Mouse (Mus musculus): ENCODE measurements around the gene Pym1. TPM values are rescaled to one million over a fixed set of nuclear protein-coding genes. Genes with fewer than 3 reads are reported as not detected.
A peak's percentile ranks its signal among the peaks of the same experiment; 100 is the strongest.

Gene Pym1
- total RNA-seq, 2 experiments from 2014 or later: 34.3 to 34.6 TPM

DNA sequence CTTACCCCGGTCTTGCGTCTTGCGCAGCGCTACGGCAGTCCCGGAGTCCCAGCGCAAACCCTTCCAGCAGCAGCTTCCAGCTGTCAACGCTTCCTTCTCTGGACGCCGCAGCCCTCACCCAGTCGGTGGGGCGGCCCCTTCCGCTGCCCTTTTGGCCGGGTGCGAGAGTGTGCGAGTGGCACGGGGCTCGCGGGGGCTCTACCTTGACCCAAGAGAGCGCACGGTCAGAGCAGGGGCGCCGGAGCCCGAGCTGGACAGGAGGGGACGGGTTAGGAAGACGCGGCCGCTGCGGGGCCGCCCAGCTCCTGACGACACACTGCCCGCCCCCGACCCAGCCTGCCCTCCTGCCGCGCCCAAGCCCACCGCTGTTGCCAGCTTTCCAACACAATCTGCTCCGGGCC, 3.9 kb upstream of the Pym1 start:
- intact Hi-C loops (cut with DNase I): loop anchor here (5.0 to 10.0 kb wide), 3 partner anchors 36 to 231 kb away; partner anchors contain the start of genes Cdk2 and Gdf11

DNA sequence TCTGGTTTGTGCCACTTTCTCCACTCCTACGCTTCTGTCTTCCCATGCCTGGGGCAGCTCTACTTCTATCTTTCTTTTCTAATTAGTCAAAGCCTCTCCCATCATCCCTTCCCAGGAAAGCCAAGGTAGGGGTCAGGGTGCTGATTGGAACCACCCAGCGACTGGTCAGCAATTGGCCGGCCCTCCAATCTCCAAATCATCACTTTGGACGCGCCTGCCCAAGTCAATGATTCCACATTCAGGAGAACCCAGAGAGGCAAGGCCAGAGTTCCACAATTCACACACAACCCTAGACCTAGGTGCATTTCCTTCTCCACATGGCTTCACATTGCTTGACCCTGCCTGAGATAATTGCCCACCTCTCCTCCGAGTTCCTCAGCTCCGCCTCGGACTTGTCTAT, 3.5 kb upstream of the Pym1 start:
- intact Hi-C loops (cut with DNase I): loop anchor here (5.0 to 10.0 kb wide), 3 partner anchors 37 to 231 kb away; partner anchors contain the start of genes Cdk2 and Gdf11
- DNase-seq (ENCODE audit: extremely low spot score in 1 of 2, low spot score in 2 of 2): no peak

More for the DNA sequence above, 3.9 kb upstream of the Pym1 start:
- peak; percentile 23 to 66 for DNase-seq (ENCODE audit: extremely low spot score in 1 of 2, low spot score in 2 of 2)

DNA sequence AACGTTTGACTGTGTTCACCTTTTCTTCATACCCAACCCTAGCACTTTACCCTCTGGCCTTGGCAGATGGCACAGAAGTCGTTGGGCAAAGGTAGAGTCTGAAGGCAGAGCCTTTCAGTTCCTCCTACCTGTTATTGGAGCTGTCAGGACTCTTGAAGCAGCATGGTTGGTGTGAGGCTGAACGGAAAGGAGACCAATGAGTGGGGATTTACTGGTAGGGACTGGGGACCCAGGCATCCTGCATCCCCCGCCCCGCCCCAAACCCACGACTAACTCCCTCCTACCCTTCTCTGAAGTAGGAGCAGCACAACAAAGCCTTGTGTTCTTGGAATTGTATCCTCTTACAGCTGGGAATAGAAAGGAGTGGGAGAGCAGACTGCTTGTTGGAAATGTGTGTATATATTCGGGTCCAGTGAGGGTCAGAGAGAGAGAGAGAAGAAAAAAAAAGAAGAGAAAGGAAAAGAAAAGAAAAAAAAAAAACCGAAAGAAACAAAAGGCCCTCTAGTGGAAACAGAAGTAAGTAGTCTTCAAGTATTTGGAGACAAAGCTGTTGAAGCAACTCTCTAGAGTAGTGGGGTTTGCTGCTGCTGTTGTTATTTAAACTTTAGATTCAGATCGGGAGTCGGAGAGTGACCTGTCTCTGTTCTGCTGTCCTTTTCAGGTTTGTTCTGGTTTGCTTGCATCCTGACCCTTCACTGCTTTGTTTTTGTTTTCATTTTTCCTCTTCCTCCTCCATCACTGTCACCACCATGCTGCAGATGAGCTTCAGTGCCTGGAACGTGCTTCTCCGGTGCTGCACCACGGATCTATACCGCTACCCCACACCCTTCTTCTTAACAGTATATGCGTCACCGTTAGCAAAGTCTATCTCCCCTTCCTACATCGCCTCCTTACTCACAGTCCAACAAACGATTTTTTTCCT, 2.7 kb upstream of the Pym1 start, which contains the start of gene Dgka:
TSS of gene Dgka (minus strand) at position 176 of the 922 bp plus-strand sequence.
- intact Hi-C loops (cut with DNase I): loop anchor here (5.0 to 10.0 kb wide), 3 partner anchors 38 to 230 kb away; partner anchors contain the start of genes Cdk2 and Gdf11
- no peak for DNase-seq (ENCODE audit: extremely low spot score in 1 of 2, low spot score in 2 of 2)

DNA sequence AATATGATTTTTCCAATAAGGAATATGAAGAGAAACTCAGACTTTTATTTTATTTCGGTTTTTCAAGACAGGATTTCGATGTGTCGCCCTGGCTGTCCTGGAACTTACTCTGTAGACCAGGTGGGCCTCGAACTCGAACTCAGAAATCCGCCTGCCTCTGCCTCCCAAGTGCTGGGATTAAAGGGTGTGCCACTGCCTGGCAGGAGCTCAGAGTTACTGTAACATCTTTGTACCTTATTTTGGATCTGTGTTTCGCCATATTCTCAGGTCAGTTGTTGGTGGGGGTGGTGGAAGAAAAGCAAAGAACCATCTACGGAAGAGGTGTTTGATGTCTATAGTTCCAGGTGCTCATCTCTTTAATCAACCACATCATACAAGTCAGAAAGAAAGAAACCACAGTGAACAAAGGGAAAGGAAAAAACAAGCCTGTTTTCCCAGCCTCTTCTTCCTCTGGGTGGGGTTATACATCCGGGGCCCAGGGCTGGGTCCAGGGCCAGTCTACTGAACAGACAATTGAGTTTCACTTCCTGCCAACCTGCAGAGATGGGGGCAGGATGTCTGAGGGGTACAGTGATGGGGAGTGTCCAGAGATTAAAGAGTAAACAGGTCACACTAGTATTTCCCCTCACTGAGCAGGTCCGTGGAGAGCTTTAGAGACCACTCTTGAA, 1.6 kb upstream of the Pym1 start:
- no peak for DNase-seq (ENCODE audit: extremely low spot score in 1 of 2, low spot score in 2 of 2)
- intact Hi-C loops (cut with DNase I): loop anchor here (10.0 kb wide), 2 partner anchors 149 to 229 kb away; partner anchors contain the start of gene Gdf11

DNA sequence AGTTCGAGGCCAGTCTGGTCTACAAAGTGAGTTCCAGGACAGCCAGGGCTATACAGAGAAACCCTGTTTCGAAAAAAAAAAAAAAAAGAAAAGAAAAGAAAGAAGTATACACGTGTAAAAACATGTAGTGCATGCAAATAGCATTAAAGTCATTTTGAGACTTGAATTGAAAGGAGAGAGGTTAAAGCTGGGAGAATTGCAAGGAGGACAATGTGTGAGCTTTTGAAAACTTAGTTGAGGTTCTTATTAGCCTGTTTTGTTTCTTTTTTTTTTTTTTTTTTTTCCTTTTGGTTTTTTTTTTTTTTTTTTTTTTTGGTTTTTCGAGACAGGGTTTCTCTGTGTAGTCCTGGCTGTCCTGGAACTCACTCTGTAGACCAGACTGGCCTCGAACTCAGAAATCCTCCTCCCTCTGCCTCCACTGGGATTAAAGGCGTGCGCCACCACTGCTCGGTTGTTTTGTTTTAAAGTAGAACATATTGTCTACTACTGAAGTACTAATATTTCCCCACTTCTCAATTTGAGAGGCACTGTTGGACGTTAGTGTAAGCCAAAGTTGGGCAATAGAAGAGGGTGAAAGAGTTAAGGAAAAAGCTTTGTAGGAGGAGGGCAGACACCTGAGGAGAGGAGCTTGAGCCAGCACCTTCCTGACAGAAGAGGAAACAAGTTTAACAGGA, 580 bp upstream of the Pym1 start:
- intact Hi-C loops (cut with DNase I): loop anchor here (10.0 kb wide), 2 partner anchors 148 to 228 kb away; partner anchors contain the start of gene Gdf11
- no peak for DNase-seq (ENCODE audit: extremely low spot score in 1 of 2, low spot score in 2 of 2)

DNA sequence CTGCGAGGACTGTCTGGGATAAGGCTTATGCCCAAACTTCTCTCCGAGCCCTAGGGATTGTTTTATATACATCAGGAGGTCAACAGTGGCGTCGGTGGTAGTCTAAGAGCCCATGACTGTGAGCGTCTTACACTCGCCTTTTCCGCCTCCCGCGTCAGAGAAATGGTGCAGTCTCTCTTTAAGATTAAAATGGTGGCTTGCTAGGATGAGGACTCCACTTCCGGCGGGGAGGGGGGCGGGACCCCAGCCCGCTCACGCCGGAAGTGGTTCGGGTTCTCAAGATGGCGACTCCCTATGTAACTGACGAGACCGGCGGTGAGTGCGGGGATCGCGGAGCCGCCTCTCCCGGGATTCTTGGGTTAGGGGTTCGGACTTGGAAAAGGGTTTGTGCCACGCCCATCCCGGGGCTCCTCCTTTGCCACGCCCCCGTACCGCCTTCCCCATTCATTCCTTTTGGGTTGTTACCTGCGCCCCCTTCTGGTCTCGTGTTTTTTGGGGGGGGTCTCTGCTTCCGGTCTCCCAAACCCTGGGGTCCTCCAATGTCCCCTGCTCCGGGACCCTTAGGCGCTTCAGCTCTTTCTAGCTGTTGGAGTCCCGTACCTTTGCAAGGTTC, 669 bp downstream of the Pym1 start:
- intact Hi-C loops (cut with DNase I): loop anchor here (10.0 kb wide), 2 partner anchors 146 to 226 kb away; partner anchors contain the start of gene Gdf11

DNA sequence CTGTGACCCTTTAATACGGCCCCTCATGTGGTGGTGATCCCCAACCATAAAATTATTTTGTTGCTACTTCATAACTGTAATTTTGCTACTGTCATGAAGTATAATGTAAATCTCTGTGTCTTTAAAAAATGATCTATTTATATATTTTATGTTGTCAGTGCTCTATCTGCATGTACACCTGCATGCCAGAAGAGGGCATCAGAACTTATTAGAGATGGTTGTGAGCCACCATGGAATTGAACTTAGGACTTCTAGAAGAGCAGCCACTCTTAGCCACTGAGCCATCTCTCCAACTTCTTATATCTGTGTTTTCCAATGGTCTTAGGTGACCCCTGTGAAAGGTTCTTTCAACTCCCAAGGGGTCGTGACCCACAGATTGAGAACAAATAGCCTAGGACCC, 25.2 kb downstream of the Pym1 start:
- intact Hi-C loops (cut with DNase I): no loop called here
- DNase-seq (ENCODE audit: extremely low spot score in 1 of 2, low spot score in 2 of 2): no peak

More for the DNA sequence above, 669 bp downstream of the Pym1 start:
- DNase-seq (ENCODE audit: extremely low spot score in 1 of 2, low spot score in 2 of 2): peak; percentile 71 to 84

DNA sequence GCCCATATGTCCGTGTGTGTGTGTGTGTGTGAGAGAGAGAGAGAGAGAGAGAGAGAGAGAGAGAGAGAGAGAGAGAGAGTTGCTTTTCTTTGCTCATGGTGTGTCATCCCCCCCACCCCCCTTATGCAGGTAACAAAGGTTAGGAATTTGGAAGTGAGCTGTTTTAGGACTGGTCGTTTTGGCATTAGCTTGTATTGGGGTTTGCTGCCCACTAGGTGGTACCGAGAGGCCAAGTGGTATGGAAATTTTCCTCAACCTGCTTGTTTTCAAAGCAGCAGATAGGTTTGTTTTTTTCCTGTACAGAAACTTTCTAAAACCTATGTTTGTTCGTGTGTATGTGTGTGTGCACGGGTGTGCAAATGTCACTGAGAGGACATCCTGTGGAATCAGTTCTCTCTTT, 26.0 kb downstream of the Pym1 start:
- DNase-seq (ENCODE audit: extremely low spot score in 1 of 2, low spot score in 2 of 2): no peak
- intact Hi-C loops (cut with DNase I): no loop called here

DNA sequence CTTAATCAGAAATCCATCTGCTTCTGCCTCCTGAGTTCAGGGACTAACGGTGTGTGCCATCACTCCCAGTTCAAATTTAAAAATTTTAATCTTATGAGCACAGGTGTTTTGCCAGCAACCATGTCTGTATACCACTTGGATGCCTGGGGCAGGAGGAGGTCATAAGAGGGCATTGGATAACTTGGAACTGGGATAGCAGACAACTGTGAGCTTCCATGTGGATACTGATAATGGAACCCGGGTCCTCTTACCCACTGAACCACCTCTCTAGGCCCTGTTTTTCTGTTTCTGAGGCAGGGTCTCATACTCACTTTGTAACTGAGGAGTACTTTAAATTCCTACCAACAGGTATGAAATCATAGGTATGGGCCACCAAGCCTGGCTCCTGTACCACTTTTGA, 30.8 kb downstream of the Pym1 start:
- DNase-seq (ENCODE audit: extremely low spot score in 1 of 2, low spot score in 2 of 2): no peak
- intact Hi-C loops (cut with DNase I): no loop called here

DNA sequence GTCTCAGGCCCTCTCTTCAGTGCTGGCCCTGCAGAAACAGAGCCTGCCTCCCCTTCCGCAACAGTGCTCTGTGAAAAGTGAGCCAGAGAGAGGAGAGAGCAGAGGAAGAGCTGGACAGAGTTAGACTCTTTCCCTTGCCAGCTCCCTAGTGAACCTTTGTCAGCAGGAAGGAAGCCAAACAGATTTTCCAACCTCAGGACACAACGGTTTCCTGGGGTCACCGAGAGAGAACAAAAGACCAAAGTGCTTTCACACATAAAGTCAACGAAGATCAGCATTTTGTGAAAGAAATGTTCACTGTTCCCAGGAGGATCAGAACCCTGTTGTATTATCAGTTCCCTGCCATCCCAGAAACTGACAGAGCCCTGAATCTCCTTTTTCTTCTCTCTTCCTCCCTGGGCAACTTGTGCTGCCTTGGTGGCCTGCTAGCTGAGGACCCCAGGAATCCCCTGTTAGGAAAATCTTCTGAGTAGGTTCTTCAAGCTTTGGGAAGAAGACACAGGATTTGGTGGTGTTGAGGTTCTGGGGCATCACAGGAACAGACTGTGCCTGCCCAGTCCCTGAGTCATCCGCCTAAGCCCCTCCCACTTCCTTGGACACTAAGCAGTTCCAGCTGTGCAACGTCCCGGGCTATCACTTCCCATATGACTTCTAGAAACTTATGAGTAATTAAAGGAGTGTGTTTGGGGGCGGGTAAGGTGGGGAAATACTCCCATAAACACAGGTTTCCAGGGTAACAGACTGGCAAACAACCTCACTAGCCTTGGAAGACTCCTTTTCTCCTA, 31.5 kb downstream of the Pym1 start:
- peak in 1 of 2 experiments; percentile 84 for DNase-seq (ENCODE audit: extremely low spot score in 1 of 2, low spot score in 2 of 2)

DNA sequence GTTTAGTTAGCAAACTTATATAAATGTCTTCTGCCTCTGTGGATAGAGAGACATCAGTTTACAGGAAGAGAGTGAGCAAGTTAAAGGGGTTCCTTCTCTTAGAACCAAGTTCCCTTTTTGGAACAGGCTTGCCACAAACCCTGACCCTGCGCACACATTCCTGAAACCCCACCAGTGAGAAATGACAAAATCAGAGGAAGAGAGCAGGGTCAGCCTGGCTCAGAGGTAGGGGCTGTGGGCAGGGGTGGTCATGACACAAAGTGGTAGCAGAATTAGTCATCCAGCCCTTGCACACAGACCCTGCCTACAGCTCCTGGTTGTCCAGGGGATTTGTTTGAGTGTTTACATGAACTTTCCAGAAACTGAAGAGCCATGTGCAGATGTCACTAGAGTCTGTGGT, 32.5 kb downstream of the Pym1 start:
- DNase-seq (ENCODE audit: extremely low spot score in 1 of 2, low spot score in 2 of 2): no peak
- intact Hi-C loops (cut with DNase I): no loop called here

More for the DNA sequence above, 31.5 kb downstream of the Pym1 start:
- intact Hi-C loops (cut with DNase I): no loop called here

DNA sequence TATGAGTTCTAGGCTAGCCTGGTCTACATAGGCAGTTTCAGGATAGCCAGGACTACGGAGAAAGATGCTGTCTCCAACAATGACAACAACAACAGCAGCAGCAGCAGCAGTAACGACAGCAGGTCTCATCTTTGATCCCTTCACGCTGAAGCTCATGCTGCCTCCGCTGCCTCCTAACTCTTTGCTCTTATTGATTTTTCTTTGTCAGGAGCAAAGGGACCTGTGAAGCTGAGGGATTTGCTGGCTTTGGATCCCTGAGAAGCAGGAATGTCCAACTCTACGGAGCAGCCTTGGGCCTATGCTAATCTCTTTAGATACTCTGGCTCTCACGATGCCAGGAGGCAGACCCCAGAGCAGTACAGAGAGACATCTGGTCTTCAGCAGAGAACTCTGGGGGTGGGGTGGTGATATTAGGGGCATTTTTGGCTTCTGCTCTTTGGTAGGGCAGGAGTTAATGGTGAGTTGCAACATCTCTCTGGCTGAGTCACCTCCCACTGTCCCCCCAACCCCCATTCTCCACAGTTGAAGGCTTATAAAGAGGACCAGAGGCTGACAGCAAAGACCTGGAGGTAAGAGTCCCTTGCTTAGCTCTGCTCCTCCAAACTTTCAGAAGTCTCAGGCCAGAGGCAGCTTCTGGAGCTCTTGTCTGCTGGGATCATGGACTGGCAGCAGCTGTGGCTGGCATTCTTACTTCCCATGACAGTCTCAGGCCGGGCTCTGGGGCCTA, 42.9 kb downstream of the Pym1 start, which contains the start of gene Mmp19:
TSS of gene Mmp19 (plus strand) at position 513 of the 727 bp plus-strand sequence.
- intact Hi-C loops (cut with DNase I): no loop called here
- DNase-seq (ENCODE audit: extremely low spot score in 1 of 2, low spot score in 2 of 2): peak in 1 of 2 experiments; percentile 21

DNA sequence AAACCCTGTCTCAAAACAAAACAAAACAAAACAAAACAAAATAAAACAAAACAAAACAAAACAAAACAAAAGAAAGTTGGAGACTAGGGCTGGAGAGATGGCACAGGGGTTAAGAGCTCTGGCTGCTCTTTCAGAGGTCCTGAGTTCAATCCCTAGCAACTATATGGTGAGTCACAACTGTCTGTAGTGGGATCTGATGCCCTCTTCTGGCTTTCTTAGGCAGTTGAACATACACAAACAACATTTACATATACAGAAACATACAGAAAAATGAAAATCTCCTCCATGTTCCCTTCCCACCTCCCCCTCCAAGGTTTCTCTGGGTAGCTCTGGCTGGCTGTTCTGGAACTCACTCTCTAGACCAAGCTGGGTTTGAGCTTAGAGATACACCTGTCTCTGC, 44.4 kb downstream of the Pym1 start:
- intact Hi-C loops (cut with DNase I): no loop called here
- no peak for DNase-seq (ENCODE audit: extremely low spot score in 1 of 2, low spot score in 2 of 2)

DNA sequence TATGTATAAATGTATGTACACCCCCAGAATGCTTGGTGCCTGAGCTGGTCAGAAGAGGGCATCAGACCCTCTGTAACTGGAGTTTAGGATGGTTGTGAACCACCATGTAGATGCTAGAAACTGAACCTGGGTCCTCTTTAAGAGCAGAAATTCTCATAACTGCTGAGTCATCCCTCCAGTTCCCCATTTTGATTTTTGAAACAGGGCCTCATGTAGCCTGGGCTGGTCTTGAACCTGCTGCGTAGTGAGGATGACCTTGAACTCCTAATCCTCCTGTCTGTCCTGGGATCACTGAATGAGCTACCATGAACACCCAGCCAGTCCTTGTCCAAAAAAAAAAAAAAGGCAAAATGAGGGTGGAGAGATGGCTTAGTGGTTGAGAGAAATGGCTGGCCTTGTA, 45.6 kb downstream of the Pym1 start:
- intact Hi-C loops (cut with DNase I): no loop called here
- DNase-seq (ENCODE audit: extremely low spot score in 1 of 2, low spot score in 2 of 2): no peak

DNA sequence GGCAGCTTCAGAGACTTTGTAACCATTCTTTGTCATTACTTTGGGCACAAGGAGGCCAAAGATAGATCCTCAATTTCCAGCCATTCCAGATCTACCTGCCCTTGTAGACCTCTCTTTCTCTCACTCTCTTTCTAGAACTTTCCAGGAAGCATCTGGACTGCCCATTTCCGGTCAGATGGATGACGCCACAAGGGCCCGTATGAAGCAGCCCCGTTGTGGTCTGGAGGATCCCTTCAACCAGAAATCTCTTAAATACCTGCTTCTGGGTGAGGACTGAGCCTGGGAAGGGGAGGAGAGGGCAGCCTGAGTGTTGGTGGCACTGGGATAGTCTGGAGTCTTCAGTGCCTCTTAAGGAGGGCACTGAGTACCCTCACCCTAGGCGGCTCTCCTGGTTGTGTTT, 46.7 kb downstream of the Pym1 start:
- intact Hi-C loops (cut with DNase I): no loop called here
- peak in 1 of 2 experiments; percentile 7 for DNase-seq (ENCODE audit: extremely low spot score in 1 of 2, low spot score in 2 of 2)

DNA sequence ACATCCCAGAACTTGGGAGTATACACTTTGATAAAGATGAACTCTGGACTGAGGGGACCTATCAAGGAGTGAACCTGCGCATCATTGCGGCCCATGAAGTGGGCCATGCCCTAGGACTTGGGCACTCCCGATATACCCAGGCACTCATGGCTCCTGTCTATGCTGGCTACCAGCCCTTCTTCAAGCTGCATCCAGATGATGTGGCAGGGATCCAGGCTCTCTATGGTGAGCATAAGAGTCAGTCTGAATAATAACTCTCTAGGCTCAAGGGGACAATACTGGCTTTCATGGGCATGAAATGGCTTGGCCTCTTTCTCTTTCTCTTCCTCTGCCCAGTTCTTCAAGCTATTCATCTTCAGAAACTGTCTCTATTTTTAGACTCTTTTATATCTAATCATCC, 47.9 kb downstream of the Pym1 start:
- intact Hi-C loops (cut with DNase I): no loop called here
- DNase-seq (ENCODE audit: extremely low spot score in 1 of 2, low spot score in 2 of 2): peak in 1 of 2 experiments; percentile 27

DNA sequence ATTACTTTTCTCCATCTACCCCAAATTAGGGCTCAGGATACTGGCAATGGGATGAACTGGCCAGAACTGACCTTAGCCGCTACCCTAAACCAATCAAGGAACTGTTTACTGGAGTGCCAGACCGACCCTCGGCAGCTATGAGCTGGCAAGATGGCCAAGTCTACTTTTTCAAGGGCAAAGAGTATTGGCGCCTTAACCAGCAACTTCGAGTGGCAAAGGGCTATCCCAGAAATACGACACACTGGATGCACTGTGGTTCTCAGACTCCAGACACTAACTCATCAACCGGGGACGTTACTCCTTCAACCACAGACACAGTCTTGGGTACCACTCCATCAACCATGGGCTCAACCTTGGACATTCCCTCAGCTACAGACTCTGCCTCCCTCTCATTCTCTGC, 51.0 kb downstream of the Pym1 start:
- DNase-seq (ENCODE audit: extremely low spot score in 1 of 2, low spot score in 2 of 2): peak in 1 of 2 experiments; percentile 9
- intact Hi-C loops (cut with DNase I): no loop called here

Data from left cerebral cortex, postnatal 10 days (tissue).